8 mouse cellular contexts compared by ENCODE assay signal in the genomic region with DNA sequence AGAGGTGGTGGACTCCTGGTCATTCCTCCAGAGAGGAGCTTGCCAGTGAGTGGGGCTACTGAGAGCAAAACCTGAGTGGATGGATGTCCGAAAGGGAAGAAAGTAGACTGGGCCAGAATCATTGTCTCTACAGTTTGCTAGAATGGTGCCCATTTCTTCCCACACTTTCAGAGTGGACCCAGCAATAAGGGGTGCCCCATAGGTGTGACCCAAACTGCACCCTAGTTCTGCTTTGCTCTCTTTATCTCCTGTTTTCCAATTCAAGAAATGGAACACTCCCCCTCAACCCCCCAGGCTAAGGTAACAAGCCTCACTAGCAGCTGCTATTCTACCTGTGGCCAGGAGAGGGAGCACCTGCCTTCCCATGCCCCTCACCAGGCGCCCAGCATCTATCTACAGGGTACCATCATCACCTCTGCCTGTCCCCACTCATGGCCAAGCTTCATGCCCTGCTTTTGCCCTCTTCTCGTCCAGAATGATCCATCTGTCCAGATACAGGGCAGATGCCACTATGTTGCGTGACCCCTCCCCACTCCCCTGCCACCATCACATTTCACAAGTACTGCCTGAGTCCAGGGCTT. TPM values are rescaled to one million over a fixed set of nuclear protein-coding genes. Genes with fewer than 3 reads are reported as not detected.
DNase-seq lines count a peak whose midpoint lies in the region; ATAC-seq and TF ChIP-seq lines count a peak whose summit lies in the region.

No protein-coding gene starts in this region.

- peaks cover under 1% of the 10 kb centered on the region; the same call in 1 of the 2 replicates for H3K79me2 ChIP-seq in CH12.LX (replicated peaks; ENCODE audit: control insufficient read depth, extremely low read depth, insufficient read depth, poor library complexity, severe bottlenecking)

- H3K4me1 ChIP-seq in CH12.LX (ENCODE audit: control insufficient read depth in 1 of 2, insufficient read depth in 2 of 2) = peaks cover 0 to 14% of the 10 kb centered on the region in 2 experiments; a peak in 2 of 4 replicates
- no peaks in the 10 kb centered on the region for H3K4me1 ChIP-seq in heart, embryonic 16.5 days (ENCODE audit: control insufficient read depth, insufficient read depth, low read length)

- H3K4me3 ChIP-seq in CH12.LX (replicated peaks in 1 of 3; ENCODE audit: low read depth in 2 of 3, low read length in 2 of 3, poor library complexity in 1 of 3) = no peak overlapping the region
- H3K4me3 ChIP-seq in heart, embryonic 16.5 days (ENCODE audit: low read length) = no peak overlapping the region

- ATAC-seq in frontal cortex, adult (ENCODE audit: low TSS enrichment) = peak; percentile 55; the same call in 1 of the 2 replicates
- peak; percentile 61 for ATAC-seq in heart, embryonic 16.5 days (replicated peaks; ENCODE audit: extremely low read depth, insufficient read depth, low FRiP score)

- in situ Hi-C loops in CH12.LX (cut with MboI; ENCODE audit: low pct_ligation_motif_present, low pct_unique_long_range_greater_than_20kb, low sequenced_read_pairs) = no loop called here

- dilution Hi-C loops in CH12.LX (cut with MboI; ENCODE audit: extremely low pct_ligation_motif_present, extremely low pct_unique_long_range_greater_than_20kb, low sequenced_read_pairs) = no loop called here

- TF ChIP-seq POLR2A in CH12.LX (IDR thresholded peaks at IDR 0.05; ENCODE audit: low read depth, low read length) = no peak

- WGBS in heart, embryonic 16.5 days = 41% methylated on average over 4 of the region's 4 CpGs

- H3K36me3 ChIP-seq in CH12.LX (replicated peaks in 1 of 2; ENCODE audit: control insufficient read depth in 1 of 2, insufficient read depth in 1 of 2, low read length in 1 of 2) = peaks cover 22 to 59% of the 10 kb centered on the region in 2 experiments
- H3K36me3 ChIP-seq in heart, embryonic 16.5 days (ENCODE audit: control insufficient read depth, insufficient read depth) = peaks cover 4% of the 10 kb centered on the region; the same call in 1 of the 2 replicates

- no peak overlapping the region for H3K27ac ChIP-seq in CH12.LX (ENCODE audit: insufficient read depth, low read depth)
- no peak overlapping the region for H3K27ac ChIP-seq in heart, embryonic 16.5 days (ENCODE audit: low read length)

- H3K9ac ChIP-seq in CH12.LX (ENCODE audit: insufficient read depth, low read depth) = no peak overlapping the region
- no peak overlapping the region for H3K9ac ChIP-seq in heart, embryonic 16.5 days (ENCODE audit: low read length)

- no peak overlapping the region for H3K4me2 ChIP-seq in CH12.LX (ENCODE audit: insufficient read depth, low read depth, poor library complexity, severe bottlenecking)
- H3K4me2 ChIP-seq in heart, embryonic 16.5 days (ENCODE audit: low read depth, low read length) = no peak overlapping the region

- no peak for DNase-seq in frontal cortex, postnatal 14 days (ENCODE audit: low spot score in 2 of 2)
- DNase-seq in CH12.LX (ENCODE audit: extremely low read depth) = peak; percentile 43
- DNase-seq in cerebellum, adult 9-10 months = peak; percentile 35
- peak; percentile 31 to 65 for DNase-seq in kidney, postnatal 36 days
- peak; percentile 46 for DNase-seq in lung, postnatal 36 days
- DNase-seq in right cerebral cortex, postnatal 4 days = peak; percentile 49

- H3K27me3 ChIP-seq in CH12.LX (replicated peaks) = no peaks in the 10 kb centered on the region
- no peaks in the 10 kb centered on the region for H3K27me3 ChIP-seq in heart, embryonic 16.5 days (ENCODE audit: control insufficient read depth, insufficient read depth, low read length)

- TF ChIP-seq RAD21 in CH12.LX (IDR thresholded peaks at IDR 0.05; ENCODE audit: low read depth, low read length) = peak; percentile 61

- peak; percentile 83 to 90 for TF ChIP-seq CTCF in CH12.LX (conservative IDR thresholded peaks at IDR 0.05 in 1 of 2, IDR thresholded peaks at IDR 0.05 in 1 of 2; ENCODE audit: low read depth in 2 of 2, low read length in 2 of 2)

- TF ChIP-seq EP300 in CH12.LX (IDR thresholded peaks at IDR 0.05; ENCODE audit: low read length) = no peak

- H3K9me3 ChIP-seq in CH12.LX (replicated peaks; ENCODE audit: low read length) = no peaks in the 10 kb centered on the region
- H3K9me3 ChIP-seq in heart, embryonic 16.5 days (replicated peaks; ENCODE audit: control insufficient read depth, low read length) = no peaks in the 10 kb centered on the region

TF ChIP-seq in CH12.LX, 34 proteins besides CTCF, POLR2A, EP300 and RAD21:
- TF ChIP-seq ZC3H11A (IDR thresholded peaks at IDR 0.05; ENCODE audit: low read depth, low read length) (0 out of 2 replicates have a peak, but pooled peaks have one; percentile 1), GABPA (IDR thresholded peaks at IDR 0.05; ENCODE audit: insufficient replicate concordance, low read depth, low read length) (no peak), JUND (conservative IDR thresholded peaks at IDR 0.05; ENCODE audit: low read depth, low read length) (no peak), CHD1 (IDR thresholded peaks at IDR 0.05; ENCODE audit: low read depth, low read length) (no peak), NRF1 (IDR thresholded peaks at IDR 0.05; ENCODE audit: low read depth, low read length) (no peak), SMC3 (IDR thresholded peaks at IDR 0.05; ENCODE audit: low read depth, low read length) (peak; percentile 79)

RNA-seq across cellular contexts. Expression of a gene that starts 8.8 kb away (rescaled TPM):
- 89.0 and 138 TPM in 2 replicates for total RNA-seq in CH12.LX (2012; rRNA removed)
- 180 and 187 TPM in 2 replicates for total RNA-seq in CH12.LX (2014; rRNA removed)
- 202 and 214 TPM in 2 replicates for polyA plus RNA-seq in CH12.LX (2012; ENCODE audit: insufficient read length, low read depth)
- 231 and 265 TPM in 2 replicates for polyA plus RNA-seq in heart, embryonic 16.5 days (2015; fragmentation: Nextera tagmentation; extraction: Ambion mirVana)

RNA-seq across cellular contexts. Expression of a gene that starts 35.2 kb away (rescaled TPM):
- not detected in 2 replicates for total RNA-seq in CH12.LX (2012; rRNA removed)
- not detected in 2 replicates for total RNA-seq in CH12.LX (2014; rRNA removed)
- not detected in 2 replicates for polyA plus RNA-seq in CH12.LX (2012; ENCODE audit: insufficient read length, low read depth)
- 0.97 and 1.5 TPM in 2 replicates for polyA plus RNA-seq in heart, embryonic 16.5 days (2015; fragmentation: Nextera tagmentation; extraction: Ambion mirVana)

Comparison
In these comparisons a context has a peak if more than half of its experiments do, and no peak if none do; other contexts are left out.
1. DNase-seq: peak in CH12.LX (single experiment), cerebellum, adult 9-10 months (single experiment), kidney, postnatal 36 days (2 of 2), lung, postnatal 36 days (single experiment) and right cerebral cortex, postnatal 4 days (single experiment); none in frontal cortex, postnatal 14 days (0 of 2).